Mouse (Mus musculus): ENCODE results near the gene Midn.

Gene Midn

GRCm38 (mm10) chr10:80143664-80144063 lies 4.4 kb upstream of the Midn start:
- no peak for DNase-seq (ENCODE audit: low read depth, low spot score)

GRCm38 (mm10) chr10:80144159-80144558 lies 3.9 kb upstream of the Midn start:
- DNase-seq (ENCODE audit: low read depth, low spot score), result no peak

- DNase-seq (ENCODE audit: low read depth, low spot score), result no peak
These were observed 2.9 kb upstream of the Midn start for GRCm38 (mm10) chr10:80144864-80145838.

GRCm38 (mm10) chr10:80145896-80146295 lies 2.2 kb upstream of the Midn start:
- no peak for DNase-seq (ENCODE audit: low read depth, low spot score)

GRCm38 (mm10) chr10:80146568-80147011 lies 1.5 kb upstream of the Midn start:
- no peak for DNase-seq (ENCODE audit: low read depth, low spot score)

GRCm38 (mm10) chr10:80147146-80147718 lies 840 bp upstream of the Midn start:
- DNase-seq (ENCODE audit: low read depth, low spot score), result no peak

GRCm38 (mm10) chr10:80148610-80149290 lies 678 bp downstream of the Midn start:
- DNase-seq (ENCODE audit: low read depth, low spot score), result no peak

GRCm38 (mm10) chr10:80149291-80150225 lies 1.5 kb downstream of the Midn start:
- peak; percentile 99 for DNase-seq (ENCODE audit: low read depth, low spot score)

- DNase-seq (ENCODE audit: low read depth, low spot score), result no peak
These were observed 2.4 kb downstream of the Midn start for GRCm38 (mm10) chr10:80150226-80151210.

- no peak for DNase-seq (ENCODE audit: low read depth, low spot score)
These were observed 3.4 kb downstream of the Midn start for GRCm38 (mm10) chr10:80151211-80152034.

- no peak for DNase-seq (ENCODE audit: low read depth, low spot score)
These were observed 4.2 kb downstream of the Midn start for GRCm38 (mm10) chr10:80152071-80152872.

GRCm38 (mm10) chr10:80152873-80153260 lies 4.8 kb downstream of the Midn start:
- DNase-seq (ENCODE audit: low read depth, low spot score), result no peak

GRCm38 (mm10) chr10:80153713-80154112 lies 5.6 kb downstream of the Midn start:
- no peak for DNase-seq (ENCODE audit: low read depth, low spot score)

- DNase-seq (ENCODE audit: low read depth, low spot score), result no peak
These were observed 6.3 kb downstream of the Midn start for GRCm38 (mm10) chr10:80154384-80154783.

GRCm38 (mm10) chr10:80155277-80155676 lies 7.2 kb downstream of the Midn start:
- DNase-seq (ENCODE audit: low read depth, low spot score), result no peak

GRCm38 (mm10) chr10:80156002-80156751 lies 8.1 kb downstream of the Midn start:
- DNase-seq (ENCODE audit: low read depth, low spot score), result no peak

- no peak for DNase-seq (ENCODE audit: low read depth, low spot score)
These were observed 8.6 kb downstream of the Midn start for GRCm38 (mm10) chr10:80156752-80157053.
